Mouse (Mus musculus) urinary bladder, postnatal 4 days (tissue): Measurements from ENCODE around the gene Enpp1.
"Not testable (repeated sequence)": the region's sequence is repeated elsewhere in the genome, so short reads cannot be mapped to it uniquely, and the experiment has no call there.

Experiments
- DNase-seq, 2 experiments: peaks; one replicate each; pipeline ENCODE4 v3.0.0; 2021 to 2022; ENCODE audit warnings: low spot score in 2 of 2

Gene Enpp1

GRCm38 (mm10) chr10:24636986-24637385, 75.0 kb downstream of the Enpp1 start:
- no peak for DNase-seq

- DNase-seq: no peak
These were observed 76.1 kb downstream of the Enpp1 start for GRCm38 (mm10) chr10:24635884-24636283.

GRCm38 (mm10) chr10:24635331-24635815, 76.6 kb downstream of the Enpp1 start:
- DNase-seq: no peak

- peak in 1 of 2 experiments; percentile 28 for DNase-seq
These were observed 77.7 kb downstream of the Enpp1 start for GRCm38 (mm10) chr10:24634288-24634687.

GRCm38 (mm10) chr10:24631122-24631521, 80.8 kb downstream of the Enpp1 start:
- DNase-seq: no peak

- DNase-seq: peak; percentile 53 to 83
These were observed 81.4 kb downstream of the Enpp1 start for GRCm38 (mm10) chr10:24630469-24631081.

GRCm38 (mm10) chr10:24629086-24629720, 82.8 kb downstream of the Enpp1 start:
- DNase-seq: no peak

GRCm38 (mm10) chr10:24628466-24628865, 83.5 kb downstream of the Enpp1 start:
- DNase-seq: no peak

- DNase-seq: no peak
These were observed 84.7 kb downstream of the Enpp1 start for GRCm38 (mm10) chr10:24627262-24627661.

GRCm38 (mm10) chr10:24625060-24625701, 86.8 kb downstream of the Enpp1 start:
- peak; percentile 72 to 91 for DNase-seq

GRCm38 (mm10) chr10:24622586-24622985, 89.4 kb downstream of the Enpp1 start:
- DNase-seq: peak; percentile 61 to 84

- DNase-seq: no peak
These were observed 90.4 kb downstream of the Enpp1 start for GRCm38 (mm10) chr10:24621572-24621971.

- DNase-seq: not testable (repeated sequence)
These were observed 95.4 kb downstream of the Enpp1 start for GRCm38 (mm10) chr10:24616572-24616971.

GRCm38 (mm10) chr10:24615799-24616198, 96.2 kb downstream of the Enpp1 start:
- DNase-seq: no peak

GRCm38 (mm10) chr10:24614726-24615125, 97.2 kb downstream of the Enpp1 start:
- no peak for DNase-seq

GRCm38 (mm10) chr10:24609766-24610165, 102.2 kb downstream of the Enpp1 start:
- DNase-seq: no peak

- no peak for DNase-seq
These were observed 102.8 kb downstream of the Enpp1 start for GRCm38 (mm10) chr10:24609146-24609545.

GRCm38 (mm10) chr10:24603727-24604126, 108.2 kb downstream of the Enpp1 start:
- DNase-seq: no peak

GRCm38 (mm10) chr10:24603035-24603434, 108.9 kb downstream of the Enpp1 start:
- DNase-seq: no peak

- DNase-seq: no peak
These were observed 112.2 kb downstream of the Enpp1 start for GRCm38 (mm10) chr10:24599802-24600201.

- DNase-seq: no peak
These were observed 113.3 kb downstream of the Enpp1 start for GRCm38 (mm10) chr10:24598693-24599092.

GRCm38 (mm10) chr10:24597789-24598188, 114.2 kb downstream of the Enpp1 start:
- DNase-seq: no peak

- no peak for DNase-seq
These were observed 115.1 kb downstream of the Enpp1 start for GRCm38 (mm10) chr10:24596869-24597339.
